Mouse (Mus musculus) gastrocnemius, postnatal 36 days (tissue): ENCODE data around the gene Gm17783. TPM values are rescaled to one million over a fixed set of nuclear protein-coding genes. Genes with fewer than 3 reads are reported as not detected.
"Not testable (repeated sequence)": the region's sequence is repeated elsewhere in the genome, so short reads cannot be mapped to it uniquely, and the experiment has no call there.

Source experiments
- DNase-seq, 2 experiments: peaks; one replicate each; pipeline ENCODE4 v3.0.0; 2022
- intact Hi-C: fragments of 180-260 bp; cut with DNase I; formaldehyde crosslinking; loops from one replicate; pipeline ENCODE4 v1.15.1; 2025
- long read RNA-seq, 2 experiments: library from polyadenylated mRNA; stranded (forward); transcript quantifications; one replicate each; pipeline ENCODE4 v2.0.0; 2021
- total RNA-seq, 2 experiments: library from RNA; stranded (reverse); gene quantifications; 2 replicates each; pipeline ENCODE4 v1.2.3; 2021

Gene Gm17783
- total RNA-seq = not detected
- long read RNA-seq, experiment 1 = 0 reads
- long read RNA-seq, experiment 2 = 0 reads

DNA sequence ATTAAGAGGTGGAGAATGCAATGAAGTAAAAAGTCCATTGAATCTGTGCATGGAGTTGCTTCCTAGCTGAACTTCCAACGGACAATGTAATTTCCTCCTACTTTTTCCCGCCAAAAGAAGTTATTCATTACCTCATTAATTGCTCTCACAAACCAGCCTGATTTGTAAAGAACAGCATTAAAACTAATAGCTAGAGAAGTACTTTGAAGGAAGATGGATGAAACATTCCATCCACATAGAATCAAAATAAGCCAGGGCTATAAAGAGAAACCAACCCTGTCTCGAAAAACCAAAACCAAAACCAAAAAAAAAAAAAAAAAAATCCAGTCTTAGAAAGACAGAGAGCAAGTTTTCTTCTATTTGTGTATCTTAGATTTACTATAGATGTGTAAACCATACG, at the start of gene Gm17783:
Gene Gm17783, minus strand, starts transcription at position 101 of the 400 bp plus-strand sequence.
- no peak for DNase-seq
- intact Hi-C loops = no loop called here

DNA sequence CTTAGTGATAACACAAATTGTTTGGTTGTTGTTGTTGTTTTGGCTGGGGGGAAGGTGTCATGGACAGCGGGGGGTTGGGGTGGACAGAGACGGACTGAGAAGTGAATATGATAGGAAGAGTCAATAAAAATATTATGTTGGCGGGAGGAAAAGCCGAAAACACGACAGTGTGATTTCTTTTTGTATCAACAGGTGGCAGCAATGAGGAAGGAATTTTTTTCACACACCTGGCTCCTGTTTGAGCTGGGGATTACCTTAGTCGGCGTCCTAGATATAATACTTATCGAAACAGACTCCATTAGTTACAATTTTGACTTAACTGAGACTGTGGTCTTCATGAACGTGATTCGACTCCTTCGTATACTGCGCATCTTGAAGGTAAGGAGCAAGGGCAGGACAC, 48.0 kb upstream of the Gm17783 start:
- intact Hi-C loops = loop anchor here (5.0 kb wide), 1 partner anchor 52 kb away; no protein-coding TSS in a partner anchor
- no peak for DNase-seq

DNA sequence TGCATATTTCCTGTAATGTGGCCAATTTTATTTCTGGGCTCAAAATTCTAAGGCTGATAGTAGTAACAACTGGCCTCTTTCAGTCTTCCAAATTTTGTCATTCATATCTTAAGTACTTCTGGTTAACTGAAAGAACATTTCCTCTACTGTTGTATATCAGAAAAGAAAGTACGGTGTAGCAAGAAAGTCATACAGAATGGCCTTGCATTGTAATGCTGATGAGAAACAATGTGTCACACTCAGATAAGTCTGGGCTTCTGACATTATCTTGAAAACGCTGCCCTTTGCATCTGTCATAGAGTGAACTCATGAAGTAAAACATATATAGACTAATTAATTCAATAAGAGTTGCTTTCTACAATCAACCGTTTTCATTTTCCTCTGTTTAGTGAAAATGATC, 40.5 kb upstream of the Gm17783 start:
- intact Hi-C loops = no loop called here
- DNase-seq = no peak

DNA sequence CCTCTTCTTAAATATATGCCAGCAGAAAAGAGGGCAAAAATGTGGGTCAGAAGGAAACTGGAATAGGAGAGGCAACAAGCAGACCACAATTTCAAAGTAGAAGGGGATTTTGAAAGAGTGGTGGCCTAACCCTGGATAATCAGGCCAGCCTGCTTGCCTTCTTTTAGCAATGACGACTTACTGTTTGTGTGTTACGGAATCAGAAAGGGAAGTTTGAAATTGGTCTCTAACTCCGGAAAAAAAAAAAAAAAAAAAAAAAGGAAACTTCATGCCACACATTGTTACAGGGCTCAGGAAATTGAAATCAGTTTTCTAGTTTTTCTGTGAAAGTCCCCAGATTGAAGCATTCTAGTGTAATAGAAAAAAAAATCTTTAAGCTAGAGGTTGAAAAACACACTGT, 29.9 kb upstream of the Gm17783 start:
- DNase-seq = no peak
- intact Hi-C loops = no loop called here

DNA sequence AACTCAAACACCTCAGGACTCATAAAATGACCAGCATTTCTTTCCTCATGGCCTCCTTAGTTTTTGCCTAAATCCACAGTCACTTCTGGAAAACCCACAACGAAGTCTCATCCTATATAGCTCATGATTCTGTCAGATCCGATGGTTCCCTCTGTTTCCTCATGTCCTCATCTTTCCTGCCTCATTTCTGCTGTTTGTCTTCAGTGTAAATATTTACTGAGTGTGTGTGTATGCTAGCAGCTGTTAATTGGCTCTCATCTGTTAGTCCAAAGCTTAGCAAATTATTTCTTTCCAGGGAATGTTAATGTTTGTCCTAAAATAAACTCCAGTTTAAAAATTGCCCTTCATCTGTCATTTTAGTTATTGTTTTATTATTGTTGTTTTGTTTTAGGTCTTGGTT, 19.7 kb upstream of the Gm17783 start:
- intact Hi-C loops = no loop called here
- no peak for DNase-seq

DNA sequence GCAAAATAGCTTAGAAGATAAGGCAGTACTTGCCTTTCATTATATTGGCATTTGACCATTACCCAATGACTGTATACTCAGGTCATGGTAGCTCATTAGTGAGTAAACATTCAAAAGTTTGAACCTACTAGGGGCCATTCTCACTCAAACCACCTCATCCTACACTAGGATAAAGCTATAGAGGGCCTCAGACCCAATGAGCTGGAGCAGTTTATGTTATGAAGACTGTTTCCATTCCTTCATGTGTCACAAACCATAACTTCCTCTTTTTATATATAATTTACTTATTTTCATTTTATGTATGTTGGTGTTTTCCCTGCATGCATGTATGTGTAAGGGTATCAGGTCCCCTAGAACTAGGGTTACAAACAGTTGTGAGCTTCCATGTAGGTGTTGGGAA, 16.1 kb upstream of the Gm17783 start:
- no peak for DNase-seq
- intact Hi-C loops = no loop called here

DNA sequence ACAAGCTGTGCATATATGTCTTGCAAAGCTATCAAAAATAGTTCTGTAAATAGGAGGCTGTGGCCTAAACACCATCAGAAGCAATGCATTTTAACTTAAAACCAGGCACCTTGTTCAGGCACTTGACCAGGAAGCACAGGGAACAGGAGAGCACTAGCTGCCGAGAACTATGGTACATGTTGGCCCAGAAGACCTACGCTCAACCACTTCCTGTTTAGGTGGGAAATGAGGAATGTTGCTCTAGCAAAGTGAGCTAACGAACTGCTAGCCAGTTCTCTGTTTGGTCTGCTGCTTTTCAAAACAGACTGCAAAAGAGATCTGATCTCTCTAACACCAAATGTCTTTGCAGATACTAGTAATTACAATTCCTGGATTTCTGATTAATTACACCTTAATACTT, 12.5 kb upstream of the Gm17783 start:
- no peak for DNase-seq
- intact Hi-C loops = no loop called here

DNA sequence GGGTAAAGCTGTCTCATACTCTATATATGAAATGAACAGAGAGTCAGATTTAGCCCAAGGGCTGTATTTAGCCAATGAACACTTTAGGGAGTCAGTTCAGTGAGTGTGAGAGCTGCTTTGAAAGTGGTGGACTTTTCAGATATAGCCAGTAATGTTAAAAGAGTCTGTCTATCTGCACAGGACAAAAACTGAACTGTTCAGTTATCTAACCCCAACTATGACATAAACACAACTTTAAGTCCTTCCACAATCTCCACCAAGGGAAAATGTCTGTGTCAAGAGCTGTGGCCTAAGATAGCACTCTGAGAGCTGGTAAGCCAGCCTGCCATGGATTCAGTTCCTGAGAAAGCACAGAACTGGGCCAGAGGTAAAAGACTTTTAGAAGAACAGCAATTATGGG, 10.3 kb upstream of the Gm17783 start:
- no peak for DNase-seq
- intact Hi-C loops = no loop called here

DNA sequence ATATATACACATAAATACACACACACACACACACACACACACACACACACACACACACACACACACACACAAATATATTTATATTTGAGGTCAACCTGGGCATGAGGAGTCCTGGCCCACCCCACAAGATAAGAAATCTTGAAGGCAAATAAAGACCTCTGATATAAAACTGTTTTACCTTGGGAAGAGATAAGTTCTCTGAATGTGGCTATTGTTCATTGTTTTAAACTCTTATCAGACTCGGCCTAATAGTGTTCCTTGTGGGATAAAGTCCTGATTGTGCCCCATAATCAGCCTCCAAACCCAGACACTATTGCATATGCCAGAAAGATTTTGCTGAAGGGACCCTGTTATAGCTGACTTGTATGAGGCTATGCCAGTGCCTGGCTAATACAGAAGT, 6.5 kb upstream of the Gm17783 start:
- DNase-seq, intact Hi-C loops: not testable (repeated sequence)

DNA sequence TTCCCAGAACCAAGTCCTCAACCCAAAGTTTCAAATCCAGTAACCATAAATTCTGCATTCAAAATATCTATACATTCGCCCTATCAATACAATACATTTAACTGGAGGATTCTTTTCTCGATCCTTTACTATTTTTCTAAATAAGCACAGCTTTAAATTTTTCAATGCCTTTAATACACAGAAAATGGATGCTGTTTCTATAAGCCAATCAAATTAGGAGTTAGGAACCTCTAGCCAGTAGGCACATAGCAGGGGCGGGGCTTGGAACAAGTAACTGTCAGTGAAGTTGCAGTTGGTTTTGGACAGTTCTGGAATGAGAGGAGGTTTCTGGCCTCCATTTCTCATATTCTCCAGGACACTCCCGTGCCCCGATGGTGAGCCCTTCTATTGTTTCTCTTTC, 3.2 kb upstream of the Gm17783 start, which contains the start of gene Slc9c1:
Gene Slc9c1, plus strand, starts transcription at position 301 of the 400 bp plus-strand sequence.
- intact Hi-C loops = no loop called here
- DNase-seq = no peak

DNA sequence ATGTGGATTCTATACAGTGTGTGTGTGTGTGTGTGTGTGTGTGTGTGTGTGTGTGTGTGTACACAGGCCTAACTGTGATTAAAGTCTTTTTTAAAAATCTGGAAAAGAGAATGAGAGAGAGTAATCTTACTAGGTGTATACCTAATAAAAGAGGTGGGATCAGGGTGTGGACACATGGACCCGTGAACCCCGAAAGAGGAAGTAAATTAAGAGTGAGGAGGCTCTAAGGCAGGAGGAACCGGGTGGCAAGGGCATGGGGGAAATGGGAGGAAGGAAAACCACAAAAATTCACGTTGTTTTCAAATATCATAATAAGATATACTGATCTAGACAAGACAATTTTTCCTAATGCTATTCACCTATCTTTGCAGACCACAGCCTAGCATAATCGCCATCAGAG, 6.3 kb downstream of the Gm17783 start:
- DNase-seq = no peak
- intact Hi-C loops = no loop called here

DNA sequence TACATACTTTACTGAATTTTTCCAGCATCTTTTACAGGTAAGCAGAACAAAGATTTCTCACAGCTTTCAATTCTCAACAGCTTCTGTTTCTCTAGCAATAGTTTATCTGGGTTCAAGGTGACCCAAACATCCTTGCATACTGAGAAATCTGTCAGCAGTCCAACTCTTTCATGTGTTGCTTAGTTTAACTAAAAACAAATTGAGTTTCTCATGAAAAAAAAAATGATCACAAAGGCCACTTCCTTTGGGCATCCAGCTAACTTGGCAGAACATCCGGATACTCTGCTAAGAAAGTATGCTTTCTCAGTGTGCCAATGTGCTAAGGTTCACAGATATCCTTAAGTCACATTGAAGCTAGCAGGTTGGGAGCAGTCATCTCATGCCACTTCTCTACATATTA, 36.5 kb downstream of the Gm17783 start:
- intact Hi-C loops = no loop called here
- DNase-seq = no peak

DNA sequence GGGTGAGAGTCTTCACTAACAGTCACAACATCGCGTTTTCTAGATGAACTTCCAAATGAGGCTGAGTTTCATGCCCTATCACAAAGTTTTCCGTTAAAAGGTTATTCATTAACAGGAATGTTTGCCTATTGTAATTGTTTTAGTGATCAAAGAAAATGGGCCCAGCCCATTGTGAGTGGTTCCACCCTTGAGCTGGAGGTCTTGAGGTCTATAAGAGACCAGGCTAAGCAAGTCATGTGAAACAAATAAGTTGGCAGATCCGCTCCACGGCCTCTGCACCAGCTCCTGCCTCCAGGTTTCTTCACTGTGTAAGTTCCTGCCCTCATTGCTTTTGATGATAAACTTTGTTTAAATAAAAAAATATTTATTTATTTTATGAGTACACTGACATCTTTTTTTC, 38.9 kb downstream of the Gm17783 start, which contains the start of gene Gm609:
Gene Gm609, minus strand, starts transcription at position 43 of the 400 bp plus-strand sequence.
- intact Hi-C loops = no loop called here
- DNase-seq = no peak

DNA sequence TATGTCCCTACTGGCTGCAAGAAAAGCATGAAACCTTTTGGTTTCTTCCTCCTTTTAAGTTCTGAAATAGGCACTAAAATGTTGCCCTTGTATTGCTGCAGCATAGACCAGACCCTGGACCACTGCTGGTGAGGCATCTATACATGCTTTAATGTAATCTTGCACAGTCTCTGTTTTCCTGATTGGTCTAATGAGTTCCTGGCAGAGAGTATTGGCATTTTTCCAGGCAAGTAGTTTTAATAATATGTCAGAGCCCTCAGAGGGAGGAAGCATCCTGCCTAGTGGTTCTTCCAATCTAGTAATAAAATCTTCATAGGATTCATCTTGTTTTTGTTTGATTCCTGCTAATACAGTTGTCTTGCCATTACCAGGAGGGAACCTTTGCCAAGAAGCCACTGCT, 54.9 kb downstream of the Gm17783 start:
- no peak for DNase-seq
- intact Hi-C loops = no loop called here

DNA sequence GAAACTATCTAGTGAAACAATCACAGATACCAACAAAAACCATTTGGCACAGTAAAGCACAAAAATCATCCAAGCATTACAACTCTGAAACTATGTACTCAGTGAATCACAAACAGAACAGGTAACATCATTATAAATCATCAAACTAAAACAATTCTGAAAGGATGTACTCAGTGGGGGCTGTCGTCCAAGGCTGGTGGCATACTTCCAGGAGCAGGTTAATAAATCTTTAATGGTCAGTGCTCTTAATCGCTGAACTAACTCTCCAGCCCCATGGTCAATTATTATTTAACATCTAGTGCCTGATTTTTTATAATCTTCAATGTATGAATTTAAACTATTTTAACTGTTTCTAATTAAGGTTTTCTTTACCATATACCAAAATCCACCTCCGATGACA, 60.0 kb downstream of the Gm17783 start:
- DNase-seq, intact Hi-C loops: not testable (repeated sequence)

Other genes with a start within 250 kb of the Gm17783 start
- gene Cd200, start 123.0 kb downstream of the Gm17783 start, total RNA-seq = 10 to 100 TPM; 15.9 to 21.4 TPM
- gene Gm609, start 39.1 kb downstream of the Gm17783 start, total RNA-seq = under 1 TPM in 1 of 2 experiments, not detected in 1; 0.10 TPM
- not detected for gene Slc9c1, start 3.3 kb upstream of the Gm17783 start, total RNA-seq
- under 1 TPM in 1 of 2 experiments, not detected in 1; 0.07 TPM for gene Gcsam, start 78.3 kb upstream of the Gm17783 start, total RNA-seq
- gene BC016579, start 122.0 kb upstream of the Gm17783 start, total RNA-seq = not detected
- not detected for gene Tmprss7, start 161.6 kb upstream of the Gm17783 start, total RNA-seq
- gene Tagln3, start 192.6 kb upstream of the Gm17783 start, total RNA-seq = under 1 TPM; 0.20 to 0.42 TPM
- gene Abhd10, start 210.9 kb upstream of the Gm17783 start, total RNA-seq = 10 to 100 TPM in 1 of 2 experiments, 1 to 10 TPM in 1; 9.2 to 10.2 TPM